Mouse (Mus musculus) lung, adult 2 months (tissue): Measurements from ENCODE around the gene Rgl1.

Source experiments
- CTCF ChIP-seq: fragments of 200-500 bp; IDR thresholded peaks from 2 replicates; pipeline ENCODE4 v1.5.1; 2011; ENCODE audit warnings: mild to moderate bottlenecking, low read length, control low read depth; ENCODE audit not compliant: insufficient read depth
- POLR2A ChIP-seq: fragments of 200-500 bp; IDR thresholded peaks from 2 replicates; pipeline ENCODE4 v1.6.1; 2011; ENCODE audit warnings: low read depth, mild to moderate bottlenecking, control low read depth, low read length, borderline replicate concordance; ENCODE audit errors: extremely low read depth

- TF ChIP-seq CTCF (no peak), POLR2A (no peak)
Measured at GRCm38 (mm10) chr1:152640195-152640981, 125.8 kb downstream of the Rgl1 start.
